Mouse (Mus musculus) CH12.LX (cell line): ENCODE measurements around the gene Hectd2. TPM values are rescaled to one million over a fixed set of nuclear protein-coding genes. Genes with fewer than 3 reads are reported as not detected.

Experiments
- DNase-seq: peaks from one replicate; pipeline ENCODE4 v3.0.0-alpha.2; 2013; ENCODE audit errors: extremely low read depth
- H3K27ac ChIP-seq: 2 replicates; pipeline ENCODE4 v1.5.1; 2012; ENCODE audit warnings: low read depth, mild to moderate bottlenecking, control low read depth, moderate library complexity; ENCODE audit not compliant: insufficient read depth
- H3K27me3 ChIP-seq: replicated peaks from 2 replicates; pipeline ENCODE3; 2012; ENCODE audit warnings: inconsistent platforms
- H3K36me3 ChIP-seq, 2 experiments: replicated peaks in 1 of 2; 2 replicates each; pipeline versions ENCODE3 to v1.6.1; 2012; ENCODE audit warnings: inconsistent platforms in 1 of 2, low read length in 1 of 2, mild to moderate bottlenecking in 1 of 2, mixed read lengths in 1 of 2, moderate library complexity in 1 of 2; ENCODE audit not compliant: control insufficient read depth in 1 of 2, insufficient read depth in 1 of 2
- H3K4me1 ChIP-seq, 2 experiments: 2 replicates each; pipeline ENCODE4 v1.6.1; 2012; ENCODE audit warnings: inconsistent platforms in 1 of 2, moderate library complexity in 1 of 2; ENCODE audit not compliant: insufficient read depth in 2 of 2, control insufficient read depth in 1 of 2
- H3K4me2 ChIP-seq: 2 replicates; pipeline ENCODE4 v1.6.1; 2012; ENCODE audit warnings: low read depth, mild to moderate bottlenecking, control low read depth; ENCODE audit not compliant: poor library complexity, insufficient read depth, severe bottlenecking
- H3K4me3 ChIP-seq, 3 experiments: fragments of 150-350 bp in 1 of 3; sonication (generic) in 1 of 3; replicated peaks in 1 of 3; 2 replicates each; pipeline versions ENCODE3 to v1.5.1; 2011 to 2012; ENCODE audit warnings: low read depth in 2 of 3, low read length in 2 of 3, mild to moderate bottlenecking in 2 of 3, moderate library complexity in 2 of 3, control low read depth in 1 of 3, improper control_type of control experiment in 1 of 3, inconsistent platforms in 1 of 3, mixed read lengths in 1 of 3; ENCODE audit not compliant: poor library complexity in 1 of 3
- H3K79me2 ChIP-seq: replicated peaks from 2 replicates; pipeline ENCODE4 v1.6.1; 2012; ENCODE audit warnings: mild to moderate bottlenecking, moderate library complexity; ENCODE audit not compliant: control insufficient read depth, poor library complexity, insufficient read depth, severe bottlenecking; ENCODE audit errors: extremely low read depth
- H3K9ac ChIP-seq: 2 replicates; pipeline ENCODE4 v1.6.1; 2012; ENCODE audit warnings: low read depth, mild to moderate bottlenecking, control low read depth, moderate library complexity; ENCODE audit not compliant: insufficient read depth
- H3K9me3 ChIP-seq: replicated peaks from 2 replicates; pipeline ENCODE3; 2012; ENCODE audit warnings: low read length, inconsistent platforms, mixed read lengths
- CHD2 ChIP-seq: IDR thresholded peaks from 2 replicates; pipeline ENCODE4 v1.6.1; 2011; ENCODE audit warnings: low read length, improper control_type of control experiment
- CTCF ChIP-seq, 2 experiments: IDR thresholded peaks in 1 of 2; conservative IDR thresholded peaks in 1 of 2; 2 replicates each; pipeline ENCODE4 v1.5.1; 2011 to 2012; ENCODE audit warnings: low read depth in 2 of 2, low read length in 2 of 2, improper control_type of control experiment in 1 of 2, inconsistent platforms in 1 of 2, mild to moderate bottlenecking in 1 of 2, moderate library complexity in 1 of 2
- E2F4 ChIP-seq: IDR thresholded peaks from 2 replicates; pipeline ENCODE4 v1.6.1; 2011; ENCODE audit warnings: low read depth, low read length, improper control_type of control experiment; ENCODE audit not compliant: insufficient replicate concordance
- EP300 ChIP-seq: IDR thresholded peaks from 2 replicates; pipeline ENCODE4 v1.6.1; 2011; ENCODE audit warnings: low read length, improper control_type of control experiment
- ETS1 ChIP-seq: conservative IDR thresholded peaks from 2 replicates; pipeline ENCODE4 v1.6.1; 2012; ENCODE audit warnings: low read depth, mild to moderate bottlenecking, inconsistent platforms, low read length, improper control_type of control experiment, moderate library complexity
- MEF2A ChIP-seq: IDR thresholded peaks from 2 replicates; pipeline ENCODE4 v1.6.1; 2014; ENCODE audit warnings: low read depth, mild to moderate bottlenecking, inconsistent platforms, low read length, improper control_type of control experiment, borderline replicate concordance
- MYC ChIP-seq: IDR thresholded peaks from 2 replicates; pipeline ENCODE4 v1.6.1; 2011; ENCODE audit warnings: low read depth, mild to moderate bottlenecking, improper control_type of control experiment, low read length
- NRF1 ChIP-seq: IDR thresholded peaks from 2 replicates; pipeline ENCODE4 v1.6.1; 2014; ENCODE audit warnings: low read depth, mild to moderate bottlenecking, inconsistent platforms, low read length, improper control_type of control experiment, moderate library complexity
- PAX5 ChIP-seq: IDR thresholded peaks from 2 replicates; pipeline ENCODE4 v1.6.1; 2012; ENCODE audit warnings: low read length, inconsistent platforms, mixed read lengths
- POLR2A ChIP-seq: IDR thresholded peaks from 2 replicates; pipeline ENCODE4 v1.6.1; 2011; ENCODE audit warnings: low read depth, mild to moderate bottlenecking, improper control_type of control experiment, low read length
- RCOR1 ChIP-seq: conservative IDR thresholded peaks from 2 replicates; pipeline ENCODE4 v1.6.1; 2012; ENCODE audit warnings: low read depth, mild to moderate bottlenecking, inconsistent platforms, low read length, improper control_type of control experiment
- SIN3A ChIP-seq: IDR thresholded peaks from 2 replicates; pipeline ENCODE4 v1.6.1; 2012; ENCODE audit warnings: low read length, improper control_type of control experiment, inconsistent platforms
- SMC3 ChIP-seq: IDR thresholded peaks from 2 replicates; pipeline ENCODE4 v1.6.1; 2011; ENCODE audit warnings: low read depth, low read length, improper control_type of control experiment
- TBP ChIP-seq: conservative IDR thresholded peaks from 2 replicates; pipeline ENCODE4 v1.6.1; 2011; ENCODE audit warnings: low read depth, low read length, improper control_type of control experiment
- UBTF ChIP-seq: IDR thresholded peaks from 2 replicates; pipeline ENCODE4 v1.6.1; 2012; ENCODE audit warnings: low read depth, mild to moderate bottlenecking, inconsistent platforms, low read length, improper control_type of control experiment, moderate library complexity
- USF1 ChIP-seq: IDR thresholded peaks from 2 replicates; pipeline ENCODE4 v1.6.1; 2014; ENCODE audit warnings: low read depth, mild to moderate bottlenecking, inconsistent platforms, low read length, improper control_type of control experiment
- dilution Hi-C: fragments of 300-500 bp; cut with MboI; formaldehyde crosslinking; loops from 2 replicates; pipeline ENCODE4 v1.14.3; 2020; ENCODE audit warnings: low sequenced_read_pairs; ENCODE audit not compliant: extremely low pct_unique_long_range_greater_than_20kb, extremely low pct_ligation_motif_present
- in situ Hi-C: fragments of 300-500 bp; cut with MboI; formaldehyde crosslinking; loops from 3 replicates; pipeline ENCODE4 v1.14.3; 2019; ENCODE audit warnings: low sequenced_read_pairs, low pct_ligation_motif_present, low pct_unique_long_range_greater_than_20kb, mixed read lengths
- polyA plus RNA-seq: library from polyadenylated mRNA; unstranded; fragments of >175 nt; gene quantifications from 2 replicates; pipeline ENCODE4 v1.2.1, GENCODE M21; 2012; ENCODE audit warnings: low read depth; ENCODE audit not compliant: insufficient read length
- total RNA-seq, 2 experiments: library from RNA; depleted of rRNA; stranded (reverse); fragments of 300-350 nt in 1 of 2; fragments of >200 nt in 1 of 2; gene quantifications; 2 replicates each; pipeline ENCODE4 v1.2.3; 2012 to 2014

Hectd2 gene
- total and polyA plus RNA-seq, 3 experiments: 0.08 to 0.78 (median 0.56) TPM

DNA sequence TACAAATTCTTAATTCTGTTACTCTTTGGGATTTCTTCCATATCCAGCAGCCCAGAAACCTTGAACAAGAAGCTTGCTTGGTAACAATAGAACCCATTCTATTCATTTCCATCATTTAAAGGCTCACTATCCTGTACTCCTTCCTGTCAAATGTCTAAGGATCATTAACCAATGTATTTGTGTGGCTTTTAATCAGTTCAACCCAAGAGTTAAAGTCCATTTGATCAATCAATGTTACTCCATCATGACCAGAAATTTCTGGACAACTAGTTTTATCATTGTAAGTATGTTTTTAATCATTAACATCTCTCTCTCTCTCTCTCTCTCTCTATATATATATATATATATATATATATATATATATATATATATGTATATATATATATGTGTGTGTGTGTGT is 29.4 kb upstream of the Hectd2 start:
- Histone ChIP-seq H3K9me3 (no peaks in the 10 kb centered on the region), H3K36me3 (no peaks in the 10 kb centered on the region), H3K27me3 (no peaks in the 10 kb centered on the region)
- dilution Hi-C loops: no loop called here
- TF ChIP-seq EP300: no peak
- no peak for TF ChIP-seq CHD2
- TF ChIP-seq CTCF (conservative IDR thresholded peaks at IDR 0.05 in 1 of 2, IDR thresholded peaks at IDR 0.05 in 1 of 2; ENCODE audit: low read depth in 2 of 2, low read length in 2 of 2): no peak
- no peak for TF ChIP-seq NRF1
- TF ChIP-seq UBTF: no peak
- no peak for TF ChIP-seq SIN3A
- TF ChIP-seq POLR2A: no peak
- no peak for TF ChIP-seq PAX5
- TF ChIP-seq ETS1: no peak
- TF ChIP-seq USF1: no peak
- TF ChIP-seq MEF2A: no peak
- TF ChIP-seq TBP: no peak
- no peak for TF ChIP-seq SMC3
- no peak for TF ChIP-seq MYC
- TF ChIP-seq RCOR1: no peak
- TF ChIP-seq E2F4: no peak
- TF ChIP-seq, all 38 proteins: peak for 0
- Histone ChIP-seq H3K9ac (no peak overlapping the region), H3K4me3 (no peak overlapping the region), H3K27ac (no peak overlapping the region), H3K4me1 (peaks cover 2 to 13% of the 10 kb centered on the region in 2 experiments; a peak in 3 of 4 replicates), H3K4me2 (no peak overlapping the region), H3K79me2 (no peaks in the 10 kb centered on the region)
- DNase-seq: no peak
- in situ Hi-C loops: no loop called here

DNA sequence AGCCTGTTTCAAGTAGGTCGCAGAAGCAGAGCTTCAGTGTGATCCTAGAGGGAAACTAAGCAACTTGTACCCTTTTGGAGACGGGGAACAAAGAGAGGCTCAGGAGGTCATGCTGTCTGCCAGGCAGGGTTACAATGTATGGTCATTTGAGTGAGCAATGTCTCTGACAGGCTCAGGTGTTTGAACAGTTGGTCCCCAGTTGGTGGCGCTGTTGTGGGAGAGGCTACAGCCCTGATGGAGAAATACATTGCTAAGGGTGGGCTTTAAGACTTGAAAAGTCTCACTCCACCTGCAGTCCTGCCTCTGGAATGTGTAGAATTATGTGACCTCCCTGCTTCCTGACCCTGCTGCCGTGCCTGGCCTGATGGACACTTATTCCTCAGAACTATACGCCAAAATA is 21.4 kb upstream of the Hectd2 start:
- no peaks in the 10 kb centered on the region for H3K36me3 ChIP-seq
- no peak overlapping the region for H3K27ac ChIP-seq
- H3K9me3 ChIP-seq: no peaks in the 10 kb centered on the region
- dilution Hi-C loops (no loop called here), in situ Hi-C loops (no loop called here)
- no peaks in the 10 kb centered on the region for H3K27me3 ChIP-seq
- no peak overlapping the region for H3K4me3 ChIP-seq
- H3K4me1 ChIP-seq: peaks cover 2% of the 10 kb centered on the region in 2 experiments; a peak in 2 of 4 replicates
- H3K9ac ChIP-seq: no peak overlapping the region
- no peaks in the 10 kb centered on the region for H3K79me2 ChIP-seq
- no peak for DNase-seq
- TF ChIP-seq CTCF (conservative IDR thresholded peaks at IDR 0.05 in 1 of 2, IDR thresholded peaks at IDR 0.05 in 1 of 2; ENCODE audit: low read depth in 2 of 2, low read length in 2 of 2): peak; percentile 38 to 51; a peak in 3 of 4 replicates
- no peak for TF ChIP-seq E2F4
- H3K4me2 ChIP-seq: no peak overlapping the region
